Mouse (Mus musculus) kidney, adult 8-10 months (tissue): ENCODE measurements around the gene Pus7l.

Source experiments
- DNase-seq, 2 experiments: peaks; one replicate each; pipeline ENCODE4 v3.0.0; 2022

Pus7l gene

GRCm38 (mm10) chr15:94543409-94544051 is at the start of gene Pus7l, which contains the start of gene Irak4:
Pus7l (minus strand) TSS chr15:94543547.
Irak4 (plus strand) TSS chr15:94543643.
- peak; percentile 96 for DNase-seq

- DNase-seq = no peak
Measured at GRCm38 (mm10) chr15:94591356-94591755, 48.0 kb upstream of the Pus7l start.

GRCm38 (mm10) chr15:94590083-94590482 is 46.7 kb upstream of the Pus7l start:
- DNase-seq = peak in 1 of 2 experiments; percentile 18

- DNase-seq = peak; percentile 97 to 98
Measured at GRCm38 (mm10) chr15:94589219-94590075, 46.1 kb upstream of the Pus7l start, which contains the start of gene Twf1. Twf1 (minus strand) TSS chr15:94589889.

GRCm38 (mm10) chr15:94587826-94588715 is 44.7 kb upstream of the Pus7l start:
- no peak for DNase-seq

- no peak for DNase-seq
Measured at GRCm38 (mm10) chr15:94584738-94585137, 41.4 kb upstream of the Pus7l start.

- no peak for DNase-seq
Measured at GRCm38 (mm10) chr15:94583153-94583552, 39.8 kb upstream of the Pus7l start.

- peak; percentile 45 to 68 for DNase-seq
Measured at GRCm38 (mm10) chr15:94582000-94582593, 38.8 kb upstream of the Pus7l start.

GRCm38 (mm10) chr15:94574566-94575268 is 31.4 kb upstream of the Pus7l start:
- no peak for DNase-seq

- no peak for DNase-seq
Measured at GRCm38 (mm10) chr15:94572746-94573145, 29.4 kb upstream of the Pus7l start.

GRCm38 (mm10) chr15:94571501-94571900 is 28.2 kb upstream of the Pus7l start:
- no peak for DNase-seq

GRCm38 (mm10) chr15:94568496-94569182 is 25.3 kb upstream of the Pus7l start:
- no peak for DNase-seq

GRCm38 (mm10) chr15:94565854-94566253 is 22.5 kb upstream of the Pus7l start:
- no peak for DNase-seq

- DNase-seq = no peak
Measured at GRCm38 (mm10) chr15:94564909-94565308, 21.6 kb upstream of the Pus7l start.

- DNase-seq = no peak
Measured at GRCm38 (mm10) chr15:94558895-94559656, 15.7 kb upstream of the Pus7l start.

- DNase-seq = peak; percentile 67 to 92
Measured at GRCm38 (mm10) chr15:94557442-94557841, 14.1 kb upstream of the Pus7l start.

GRCm38 (mm10) chr15:94553536-94553935 is 10.2 kb upstream of the Pus7l start:
- no peak for DNase-seq

GRCm38 (mm10) chr15:94544844-94545243 is 1.5 kb upstream of the Pus7l start:
- DNase-seq = no peak

- DNase-seq = no peak
Measured at GRCm38 (mm10) chr15:94544052-94544636, 797 bp upstream of the Pus7l start.
